Mouse (Mus musculus) kidney, embryonic 15.5 days (tissue): ENCODE data around the gene Mcrs1. TPM values are rescaled to one million over a fixed set of nuclear protein-coding genes. Genes with fewer than 3 reads are reported as not detected.

Experiments
- ATAC-seq: fragments of 200-750 bp; cut with Nextera tagmentation; replicated peaks from 2 replicates; pipeline ENCODE4 v1.8.0; 2017; ENCODE audit warnings: moderate TSS enrichment; ENCODE audit not compliant: low FRiP score
- H3K27ac ChIP-seq: fragments of 300-500 bp; sonication (generic); 2 replicates; pipeline ENCODE4 v1.5.1; 2015; ENCODE audit warnings: mild to moderate bottlenecking, inconsistent platforms
- H3K27me3 ChIP-seq: fragments of 300-500 bp; sonication (generic); 2 replicates; pipeline ENCODE4 v1.6.1; 2015; ENCODE audit warnings: inconsistent platforms
- H3K36me3 ChIP-seq: fragments of 300-500 bp; sonication (generic); 2 replicates; pipeline ENCODE4 v1.6.1; 2015; ENCODE audit warnings: inconsistent platforms
- H3K4me1 ChIP-seq: fragments of 300-500 bp; sonication (generic); 2 replicates; pipeline ENCODE4 v1.6.1; 2015; ENCODE audit warnings: inconsistent platforms
- H3K4me2 ChIP-seq: fragments of 300-500 bp; sonication (generic); 2 replicates; pipeline ENCODE4 v1.6.1; 2015; ENCODE audit warnings: moderate library complexity, mild to moderate bottlenecking, inconsistent platforms
- H3K4me3 ChIP-seq: fragments of 300-500 bp; sonication (generic); replicated peaks from 2 replicates; pipeline ENCODE4 v1.5.1; 2015; ENCODE audit warnings: mild to moderate bottlenecking, inconsistent platforms
- H3K9ac ChIP-seq: fragments of 300-500 bp; sonication (generic); 2 replicates; pipeline ENCODE4 v1.6.1; 2015; ENCODE audit warnings: mild to moderate bottlenecking, inconsistent platforms
- H3K9me3 ChIP-seq: fragments of 300-500 bp; sonication (generic); replicated peaks from 2 replicates; pipeline ENCODE4 v1.6.1; 2016; ENCODE audit warnings: inconsistent platforms
- WGBS: fragments of 180-500 bp; shearing (Covaris S2); methylation state at CpG from one replicate; pipeline ENCODE4 v1.1.7; 2015; ENCODE audit warnings: mixed read lengths; 5-methylcytosine and 5-hydroxymethylcytosine counted together
- polyA plus RNA-seq: library from polyadenylated mRNA; unstranded; fragments of >200 nt; fragmentation: Nextera tagmentation; extraction: Ambion mirVana; gene quantifications from 2 replicates; pipeline ENCODE4 v1.2.1, GENCODE M21; 2015

The Mcrs1 gene
- polyA plus RNA-seq, result 149 and 172 TPM in 2 replicates

GRCm38 (mm10) chr15:99251626-99252380 is at the start of gene Mcrs1:
Gene Mcrs1 (minus strand): TSS chr15:99251961.
- WGBS, result under 1% methylated on average over 52 of the region's 52 CpGs
- peak; percentile 93 for ATAC-seq
- Histone ChIP-seq H3K27ac (peak within 1 kb of the TSS; percentile 99), H3K4me1 (peaks cover 46% of the 10 kb centered on the region), H3K4me2 (peak within 1 kb of the TSS; percentile 80), H3K9me3 (no peaks in the 10 kb centered on the region), H3K27me3 (no peaks in the 10 kb centered on the region), H3K36me3 (peaks cover 25% of the 10 kb centered on the region), H3K4me3 (peak within 1 kb of the TSS; percentile 75), H3K9ac (peak within 1 kb of the TSS; percentile 65)

GRCm38 (mm10) chr15:99296213-99296612 is 44.5 kb upstream of the Mcrs1 start:
- 0 out of 2 replicates have a peak, but pooled peaks cover 7% of the 10 kb centered on the region for H3K36me3 ChIP-seq
- no peaks in the 10 kb centered on the region for H3K9me3 ChIP-seq
- H3K27ac ChIP-seq, result peak overlapping the region; percentile 91
- WGBS, result 34% methylated on average over 5 of the region's 5 CpGs
- no peak overlapping the region for H3K9ac ChIP-seq
- ATAC-seq, result no peak
- H3K27me3 ChIP-seq, result no peaks in the 10 kb centered on the region
- H3K4me1 ChIP-seq, result peaks cover 20% of the 10 kb centered on the region
- H3K4me3 ChIP-seq, result peak overlapping the region; percentile 65
- peak overlapping the region; percentile 65 for H3K4me2 ChIP-seq

GRCm38 (mm10) chr15:99295484-99295981 is 43.8 kb upstream of the Mcrs1 start, which contains the start of gene Fam186b:
Gene Fam186b (minus strand): TSS chr15:99295888.
- peaks cover 20% of the 10 kb centered on the region for H3K4me1 ChIP-seq
- H3K27me3 ChIP-seq, result no peaks in the 10 kb centered on the region
- H3K27ac ChIP-seq, result peak within 1 kb of the TSS; percentile 91
- peak within 1 kb of the TSS; percentile 65 for H3K4me2 ChIP-seq
- H3K9ac ChIP-seq, result peak within 1 kb of the TSS; percentile 71
- no peaks in the 10 kb centered on the region for H3K9me3 ChIP-seq
- peak; percentile 59 for ATAC-seq
- H3K4me3 ChIP-seq, result peak within 1 kb of the TSS; percentile 65
- 1% methylated on average over 12 of the region's 17 CpGs for WGBS
- 0 out of 2 replicates have a peak, but pooled peaks cover 6% of the 10 kb centered on the region for H3K36me3 ChIP-seq

GRCm38 (mm10) chr15:99294813-99295374 is 43.1 kb upstream of the Mcrs1 start, which contains the start of gene Prpf40b:
Gene Prpf40b (plus strand): TSS chr15:99295087.
- peak within 1 kb of the TSS; percentile 65 for H3K4me2 ChIP-seq
- H3K4me3 ChIP-seq, result peak within 1 kb of the TSS; percentile 65
- peaks cover 20% of the 10 kb centered on the region for H3K4me1 ChIP-seq
- ATAC-seq, result peak; percentile 95
- no peaks in the 10 kb centered on the region for H3K27me3 ChIP-seq
- no peaks in the 10 kb centered on the region for H3K36me3 ChIP-seq
- WGBS, result 1% methylated on average over 55 of the region's 64 CpGs
- H3K27ac ChIP-seq, result peak within 1 kb of the TSS; percentile 91
- H3K9me3 ChIP-seq, result no peaks in the 10 kb centered on the region
- peak within 1 kb of the TSS; percentile 71 for H3K9ac ChIP-seq

- H3K27me3 ChIP-seq, result no peaks in the 10 kb centered on the region
- H3K4me3 ChIP-seq, result peak overlapping the region; percentile 65
- no peaks in the 10 kb centered on the region for H3K9me3 ChIP-seq
- H3K9ac ChIP-seq, result peak overlapping the region; percentile 71
- 25% methylated on average over 16 of the region's 16 CpGs for WGBS
- no peak for ATAC-seq
- no peaks in the 10 kb centered on the region for H3K36me3 ChIP-seq
- peaks cover 20% of the 10 kb centered on the region for H3K4me1 ChIP-seq
- peak overlapping the region; percentile 65 for H3K4me2 ChIP-seq
- H3K27ac ChIP-seq, result peak overlapping the region; percentile 91
Measured at GRCm38 (mm10) chr15:99294287-99294686, 42.5 kb upstream of the Mcrs1 start.

DNA sequence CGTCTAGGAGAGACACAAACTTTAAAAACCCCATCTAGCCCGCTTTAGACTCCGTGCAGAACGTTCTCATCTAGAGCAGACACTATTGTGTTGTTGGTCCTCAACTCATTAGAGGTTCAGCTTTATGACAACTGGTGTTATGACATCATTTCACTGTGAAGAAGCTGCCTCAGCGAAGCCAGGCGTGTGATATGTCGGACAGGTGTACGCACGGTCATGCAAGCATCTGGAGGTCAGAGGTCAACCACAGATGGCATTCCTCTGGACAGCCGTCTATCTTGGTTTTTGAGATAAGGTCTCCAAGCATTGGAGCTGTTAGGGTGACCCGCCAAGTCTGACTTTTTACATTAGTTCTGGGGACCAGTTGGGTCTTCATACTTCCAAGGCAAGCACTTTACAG is 38.8 kb upstream of the Mcrs1 start:
- Histone ChIP-seq H3K4me2 (no peak overlapping the region), H3K36me3 (no peaks in the 10 kb centered on the region), H3K9ac (no peak overlapping the region), H3K27ac (no peak overlapping the region), H3K9me3 (no peaks in the 10 kb centered on the region), H3K27me3 (no peaks in the 10 kb centered on the region), H3K4me3 (no peak overlapping the region), H3K4me1 (peaks cover 9% of the 10 kb centered on the region)
- 91% methylated on average over 11 of the region's 11 CpGs for WGBS
- no peak for ATAC-seq

- no peak overlapping the region for H3K27ac ChIP-seq
- H3K9me3 ChIP-seq, result no peaks in the 10 kb centered on the region
- H3K27me3 ChIP-seq, result no peaks in the 10 kb centered on the region
- H3K4me1 ChIP-seq, result peaks cover 12% of the 10 kb centered on the region; the same call in 1 of the 2 replicates
- H3K4me2 ChIP-seq, result no peak overlapping the region
- H3K36me3 ChIP-seq, result no peaks in the 10 kb centered on the region
- H3K9ac ChIP-seq, result no peak overlapping the region
- ATAC-seq, result 0 out of 2 replicates have a peak, but pooled peaks have one; percentile 26
- WGBS, result 53% methylated on average over 8 of the region's 8 CpGs
- no peak overlapping the region for H3K4me3 ChIP-seq
Measured at GRCm38 (mm10) chr15:99285189-99285535, 33.4 kb upstream of the Mcrs1 start.

DNA sequence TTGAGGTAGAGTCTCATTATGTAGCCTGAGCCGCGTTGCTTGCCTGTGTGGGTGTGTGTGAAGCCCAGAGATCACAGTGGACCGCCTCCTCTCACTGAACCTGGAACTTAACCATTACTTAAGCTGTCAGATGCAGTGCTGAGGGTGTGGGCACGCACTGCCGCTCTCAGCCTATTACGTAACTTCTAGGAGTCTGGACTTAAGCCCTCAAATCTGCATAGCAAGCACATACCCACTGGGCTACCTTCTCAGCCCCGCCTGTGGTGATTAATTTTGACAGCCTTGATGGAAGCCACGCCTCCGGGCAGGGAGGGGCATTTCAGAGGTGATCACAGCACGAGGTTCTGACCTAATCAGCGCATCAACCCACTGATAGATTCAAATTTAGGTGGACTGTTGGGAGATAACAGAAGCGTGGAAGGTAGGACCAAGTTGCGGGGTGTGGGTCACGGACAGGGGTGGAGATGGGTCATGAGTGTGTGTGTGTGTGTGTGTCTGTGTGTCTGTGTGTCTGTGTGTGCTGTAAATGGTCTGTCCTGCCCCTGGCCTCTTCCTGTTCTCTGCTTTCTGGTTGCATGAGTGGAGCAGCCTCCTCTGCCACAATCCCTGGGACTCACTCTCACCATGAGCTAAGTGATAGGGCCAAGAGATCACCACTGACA is 32.9 kb upstream of the Mcrs1 start:
- Histone ChIP-seq H3K4me1 (peaks cover 12% of the 10 kb centered on the region; the same call in 1 of the 2 replicates), H3K36me3 (no peaks in the 10 kb centered on the region), H3K27me3 (no peaks in the 10 kb centered on the region), H3K27ac (no peak overlapping the region), H3K4me2 (0 out of 2 replicates have a peak overlapping the region, but pooled peaks have one; percentile 14), H3K4me3 (no peak overlapping the region), H3K9ac (no peak overlapping the region), H3K9me3 (no peaks in the 10 kb centered on the region)
- ATAC-seq, result peak; percentile 76; the same call in 1 of the 2 replicates
- WGBS, result 33% methylated on average over 14 of the region's 14 CpGs

GRCm38 (mm10) chr15:99283456-99283855 is 31.7 kb upstream of the Mcrs1 start:
- Histone ChIP-seq H3K36me3 (no peaks in the 10 kb centered on the region), H3K4me3 (no peak overlapping the region), H3K9ac (no peak overlapping the region), H3K27me3 (no peaks in the 10 kb centered on the region), H3K9me3 (no peaks in the 10 kb centered on the region), H3K4me2 (no peak overlapping the region), H3K4me1 (peaks cover 12% of the 10 kb centered on the region; the same call in 1 of the 2 replicates), H3K27ac (no peak overlapping the region)
- 67% methylated on average over 10 of the region's 10 CpGs for WGBS
- no peak for ATAC-seq

DNA sequence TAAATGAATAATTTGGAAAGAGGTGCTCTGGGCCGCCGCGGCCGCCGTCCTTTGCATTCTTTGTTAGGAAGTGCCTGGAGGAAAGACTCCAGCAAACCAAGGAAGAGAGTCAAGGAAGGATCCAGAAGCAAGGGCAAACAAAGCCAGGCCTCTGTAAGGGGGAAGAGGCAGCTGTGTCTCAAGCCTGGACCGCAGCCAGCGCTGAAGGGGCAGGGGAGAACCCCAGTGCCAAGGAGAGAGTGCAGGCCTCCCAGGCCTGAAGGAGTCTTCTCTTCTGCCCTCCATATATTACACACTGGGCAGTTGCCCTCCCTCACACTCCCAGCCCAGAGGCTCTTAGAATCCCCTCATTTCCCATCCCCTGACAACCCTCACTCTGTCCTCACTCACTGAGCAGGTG is 26.5 kb upstream of the Mcrs1 start:
- ATAC-seq, result no peak
- WGBS, result 81% methylated on average over 7 of the region's 7 CpGs
- Histone ChIP-seq H3K4me1 (0 out of 2 replicates have a peak, but pooled peaks cover 2% of the 10 kb centered on the region), H3K9me3 (no peaks in the 10 kb centered on the region), H3K27me3 (no peaks in the 10 kb centered on the region), H3K27ac (no peak overlapping the region), H3K4me2 (no peak overlapping the region), H3K4me3 (no peak overlapping the region), H3K36me3 (no peaks in the 10 kb centered on the region), H3K9ac (no peak overlapping the region)

- no peaks in the 10 kb centered on the region for H3K27me3 ChIP-seq
- no peak overlapping the region for H3K27ac ChIP-seq
Measured at GRCm38 (mm10) chr15:99276095-99276494, 24.3 kb upstream of the Mcrs1 start.

More at GRCm38 (mm10) chr15:99276095-99276494, 24.3 kb upstream of the Mcrs1 start:
- H3K36me3 ChIP-seq, result no peaks in the 10 kb centered on the region
- peaks cover 8% of the 10 kb centered on the region for H3K4me1 ChIP-seq
- H3K4me3 ChIP-seq, result no peak overlapping the region
- 78% methylated on average over 8 of the region's 8 CpGs for WGBS
- no peak overlapping the region for H3K4me2 ChIP-seq
- ATAC-seq, result no peak
- no peak overlapping the region for H3K9ac ChIP-seq
- no peaks in the 10 kb centered on the region for H3K9me3 ChIP-seq
